Mouse (Mus musculus): ENCODE data around the gene Wasf3.

Gene Wasf3

DNA sequence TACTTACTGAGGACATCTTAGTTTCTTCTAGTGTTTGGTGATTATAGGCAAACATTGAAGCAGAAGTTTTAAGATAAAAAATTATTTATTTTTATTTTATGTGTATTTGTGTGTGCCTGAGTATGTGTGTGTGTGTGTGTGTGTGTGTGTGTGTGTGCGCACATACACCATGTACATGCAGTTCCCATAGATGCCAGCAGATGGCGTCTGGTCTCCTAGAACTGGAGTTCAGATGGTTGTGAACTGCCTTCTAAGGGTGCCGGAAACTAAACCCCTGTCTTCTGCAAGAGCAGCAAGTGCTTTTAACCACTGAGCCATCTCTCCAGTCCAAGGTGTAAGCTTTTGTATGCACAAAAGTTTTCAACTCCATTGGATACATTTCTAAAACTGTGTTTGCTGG lies 2.5 kb upstream of the Wasf3 start:
- no peak for TF ChIP-seq GATA4 (IDR thresholded peaks at IDR 0.05; ENCODE audit: insufficient replicate concordance, low read length)

DNA sequence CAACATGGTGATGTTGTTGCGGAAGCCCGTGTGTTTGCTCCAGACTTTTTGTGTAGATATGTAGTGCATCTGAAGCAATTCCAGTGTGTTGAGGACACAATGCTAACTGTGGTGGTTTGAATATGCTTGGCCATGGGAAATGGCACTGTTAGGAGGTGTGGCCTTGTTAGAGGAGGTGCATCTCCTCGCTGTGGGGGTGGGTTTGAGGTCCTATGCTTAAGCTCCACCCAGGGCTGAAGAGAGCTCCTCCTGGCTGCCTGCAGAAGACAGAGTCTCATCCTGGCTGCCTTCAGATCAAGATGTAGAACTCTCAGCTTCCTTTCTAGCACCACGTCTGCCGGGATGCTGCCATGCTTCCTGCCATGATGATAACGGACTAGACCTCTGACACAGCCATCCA lies 1.4 kb upstream of the Wasf3 start:
- no peak for TF ChIP-seq GATA4 (IDR thresholded peaks at IDR 0.05; ENCODE audit: insufficient replicate concordance, low read length)

DNA sequence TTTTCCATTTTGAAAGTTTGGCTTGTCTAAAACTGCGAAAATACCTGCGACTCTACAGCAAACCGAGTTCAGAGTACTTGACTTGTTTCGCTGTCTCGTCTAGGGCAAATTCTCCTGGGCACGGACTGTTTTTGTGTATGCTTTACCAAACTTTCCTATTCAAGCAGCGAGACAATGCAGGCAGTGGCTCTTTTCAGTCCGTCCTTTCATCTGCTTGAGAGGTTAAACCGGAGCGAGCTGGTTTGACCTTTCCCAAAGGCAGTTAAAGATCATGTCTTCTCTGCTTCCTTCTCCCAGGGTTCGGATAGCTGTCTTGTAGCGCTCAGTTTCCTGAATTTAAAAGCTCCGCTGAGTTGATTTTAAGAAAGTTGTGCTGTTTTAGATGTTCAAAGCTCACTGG lies 1.2 kb downstream of the Wasf3 start:
- no peak for TF ChIP-seq GATA4 (IDR thresholded peaks at IDR 0.05; ENCODE audit: insufficient replicate concordance, low read length)

DNA sequence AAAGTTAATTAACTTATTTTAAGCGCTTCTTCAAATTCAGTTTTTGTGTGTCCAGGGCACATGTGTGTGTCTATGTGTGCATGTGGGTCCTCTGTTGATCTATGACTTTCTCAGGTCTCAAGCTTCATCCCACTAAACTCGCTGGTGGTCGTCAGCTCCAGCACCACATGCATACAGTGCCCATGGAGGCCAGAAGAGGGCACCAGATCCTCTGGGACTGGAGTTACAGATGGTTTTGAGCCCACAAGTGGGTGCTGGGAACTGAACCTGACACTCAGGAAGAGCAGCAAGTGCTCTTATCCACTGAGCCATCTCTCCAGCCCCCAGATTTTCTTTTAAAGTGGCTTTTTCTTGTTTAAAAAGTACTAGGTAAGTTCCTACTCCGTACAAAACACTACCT lies 2.1 kb downstream of the Wasf3 start:
- no peak for TF ChIP-seq GATA4 (IDR thresholded peaks at IDR 0.05; ENCODE audit: insufficient replicate concordance, low read length)

DNA sequence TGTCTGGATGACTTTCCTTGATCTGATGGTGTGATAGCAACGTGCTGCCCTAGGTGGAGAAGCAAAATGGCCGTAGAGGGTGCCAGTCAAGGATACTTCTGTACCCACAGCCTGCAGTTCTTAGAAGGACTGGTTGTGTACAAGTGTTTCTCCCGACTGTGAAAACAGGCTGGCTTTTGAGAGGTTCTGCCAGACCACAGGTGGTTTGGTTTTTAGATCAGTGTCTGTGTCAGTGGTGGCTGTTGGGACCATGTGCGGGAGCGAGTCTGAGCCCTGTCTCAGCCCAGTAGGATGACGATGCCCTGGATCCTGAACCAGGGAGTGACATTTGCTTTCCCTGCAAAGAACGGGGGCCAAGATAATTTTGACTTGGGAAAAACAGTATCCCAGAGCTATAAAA lies 9.8 kb downstream of the Wasf3 start:
- TF ChIP-seq GATA4 (IDR thresholded peaks at IDR 0.05; ENCODE audit: insufficient replicate concordance, low read length): no peak

DNA sequence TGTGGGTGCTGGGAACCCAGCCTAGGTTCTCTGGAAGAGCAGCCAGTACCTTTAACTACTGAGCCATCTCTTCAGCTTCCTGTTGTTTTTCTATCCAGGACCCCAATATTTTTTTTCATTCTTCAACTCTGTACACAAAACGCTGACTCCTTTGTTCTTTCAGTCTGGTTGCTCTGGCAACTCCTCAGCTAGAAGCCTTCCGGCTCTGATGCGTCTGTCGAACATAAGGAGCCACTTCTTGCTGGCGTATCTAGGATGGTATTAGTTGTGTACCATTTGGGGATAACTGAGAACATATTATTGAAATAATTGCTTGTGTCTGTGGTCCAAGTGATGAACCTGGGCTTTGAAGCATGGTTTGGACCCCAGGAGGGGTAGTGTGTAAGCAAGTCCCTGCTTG lies 12.5 kb downstream of the Wasf3 start:
- no peak for TF ChIP-seq GATA4 (IDR thresholded peaks at IDR 0.05; ENCODE audit: insufficient replicate concordance, low read length)

DNA sequence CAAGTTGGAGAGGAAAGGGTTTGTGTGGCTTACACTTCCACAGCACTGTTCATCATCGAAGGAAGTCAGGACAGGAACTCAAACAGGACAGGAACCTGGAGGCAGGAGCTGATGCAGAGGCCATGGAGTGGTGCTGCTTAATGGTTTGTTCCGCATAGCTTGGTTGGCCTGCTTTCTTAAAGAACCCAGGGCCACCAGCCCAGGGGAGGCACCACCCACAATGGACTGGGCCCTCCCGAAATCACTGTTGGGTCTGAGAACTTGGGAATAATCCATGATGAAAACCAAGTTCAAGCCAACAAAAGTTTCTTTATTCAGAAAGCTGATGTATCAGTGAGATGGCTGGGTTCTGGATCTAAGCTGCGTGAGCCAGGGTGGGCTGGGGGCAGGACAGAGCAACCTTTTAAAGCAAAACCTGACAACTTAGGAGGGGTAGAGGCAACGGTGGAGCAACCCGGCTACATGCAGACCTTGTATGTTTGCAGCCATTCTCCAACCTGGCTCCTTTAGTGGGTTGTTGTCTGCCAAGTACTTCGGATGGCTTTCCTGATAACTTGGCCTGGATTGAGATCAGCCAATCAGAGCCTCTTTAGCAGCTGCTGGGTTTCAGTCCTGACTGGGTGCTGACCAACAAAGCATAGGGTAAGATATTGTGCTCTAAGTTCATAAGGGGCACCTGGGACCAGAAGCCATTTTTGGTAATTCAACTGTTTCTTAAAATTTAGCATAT lies 13.8 kb downstream of the Wasf3 start:
- TF ChIP-seq GATA4 (IDR thresholded peaks at IDR 0.05; ENCODE audit: insufficient replicate concordance, low read length): no peak

DNA sequence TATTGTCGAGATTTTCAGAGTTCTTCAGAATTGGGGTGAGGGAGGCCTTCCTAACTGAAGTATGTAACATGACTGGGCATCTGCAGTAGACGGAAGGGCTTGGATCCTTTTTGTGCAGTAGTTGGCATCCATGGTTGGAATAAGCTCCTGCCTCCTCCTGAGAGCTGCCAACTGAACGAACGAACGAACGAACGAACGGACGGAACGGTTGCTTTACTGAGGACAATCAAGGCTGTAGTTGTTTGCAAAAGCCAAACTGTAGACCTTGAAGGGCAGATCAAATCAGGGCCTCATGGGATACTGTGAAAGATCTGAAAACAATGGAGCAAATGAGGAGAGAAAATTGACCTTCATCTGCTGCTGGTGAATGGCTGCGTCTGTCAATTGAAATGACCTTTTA lies 17.5 kb downstream of the Wasf3 start:
- no peak for TF ChIP-seq GATA4 (IDR thresholded peaks at IDR 0.05; ENCODE audit: insufficient replicate concordance, low read length)

DNA sequence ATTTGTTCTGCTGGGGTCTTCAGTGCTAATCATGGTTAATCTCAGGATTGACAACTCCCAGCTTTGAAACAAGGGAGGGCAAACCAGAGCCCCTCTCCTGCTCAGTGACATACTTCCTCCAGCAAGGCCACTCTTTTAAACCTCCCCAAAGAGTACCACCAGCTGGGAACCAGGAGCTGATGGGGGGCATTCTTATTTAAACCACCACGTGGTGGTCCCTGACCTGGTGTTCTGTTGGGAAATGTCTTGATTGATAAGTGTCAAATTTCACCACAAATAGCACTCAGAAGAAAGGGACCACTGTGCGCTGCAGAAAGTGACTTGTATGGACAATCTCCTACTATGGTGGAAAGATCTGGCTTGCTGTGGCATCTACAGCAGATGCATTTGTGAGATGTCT lies 19.1 kb downstream of the Wasf3 start:
- TF ChIP-seq GATA4 (IDR thresholded peaks at IDR 0.05; ENCODE audit: insufficient replicate concordance, low read length): no peak

DNA sequence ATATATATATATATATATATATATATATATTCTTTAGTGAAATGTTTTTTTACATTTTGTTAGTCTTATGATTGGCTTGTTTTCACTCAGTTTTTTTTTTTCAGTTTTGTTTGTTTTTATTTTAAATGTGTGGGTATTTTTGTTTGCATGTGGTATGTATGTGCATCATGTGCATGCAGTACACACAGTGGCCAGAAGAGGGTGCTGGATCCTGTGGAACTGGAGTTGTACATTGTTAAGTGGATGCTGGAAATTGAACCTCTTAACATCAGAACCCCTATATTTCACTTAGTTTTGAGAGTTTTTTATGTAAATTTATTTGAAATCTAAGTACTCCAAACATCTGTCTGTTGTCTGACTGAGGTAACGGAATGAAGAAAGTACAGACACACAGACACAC lies 21.3 kb downstream of the Wasf3 start:
- no peak for TF ChIP-seq GATA4 (IDR thresholded peaks at IDR 0.05; ENCODE audit: insufficient replicate concordance, low read length)

DNA sequence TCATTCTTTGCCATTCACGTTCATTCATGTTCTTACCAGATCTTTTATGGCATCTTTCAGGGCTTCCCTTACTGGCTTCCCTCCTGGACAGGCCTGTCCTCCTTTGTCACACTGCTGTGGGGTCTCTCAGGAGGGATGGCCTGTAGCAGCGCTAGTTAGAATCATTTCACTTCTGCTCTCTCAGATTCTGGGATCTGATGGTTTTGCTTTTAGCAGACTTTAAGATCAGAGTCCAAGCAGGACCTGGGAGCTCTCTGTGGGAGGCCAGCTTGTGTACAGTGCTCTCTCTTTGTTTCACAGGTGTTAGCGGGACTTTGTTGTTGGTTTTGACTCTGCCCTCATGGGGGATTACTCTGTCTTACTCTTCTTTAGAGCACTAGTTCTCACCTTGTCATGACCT lies 23.0 kb downstream of the Wasf3 start:
- TF ChIP-seq GATA4 (IDR thresholded peaks at IDR 0.05; ENCODE audit: insufficient replicate concordance, low read length): no peak

DNA sequence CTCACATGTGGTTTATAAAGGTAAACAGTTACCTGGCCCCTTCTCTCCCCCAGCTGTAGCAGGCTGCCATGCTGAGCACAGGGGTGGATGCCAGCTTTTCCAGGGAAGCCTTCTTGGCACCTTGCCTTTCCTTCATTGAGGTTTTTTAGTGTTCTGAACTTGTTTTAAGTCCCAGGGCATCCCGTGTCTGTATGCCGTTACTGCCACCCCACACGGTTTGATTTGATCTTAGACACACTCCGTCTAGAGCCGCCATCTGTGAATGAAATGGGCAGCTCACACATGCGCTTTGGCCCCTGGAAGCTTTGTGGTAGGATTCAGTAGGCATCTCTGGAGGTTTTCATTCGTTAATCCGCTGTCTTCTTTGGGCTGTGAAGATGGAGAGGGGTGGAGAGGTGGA lies 23.8 kb downstream of the Wasf3 start:
- TF ChIP-seq GATA4 (IDR thresholded peaks at IDR 0.05; ENCODE audit: insufficient replicate concordance, low read length): no peak

DNA sequence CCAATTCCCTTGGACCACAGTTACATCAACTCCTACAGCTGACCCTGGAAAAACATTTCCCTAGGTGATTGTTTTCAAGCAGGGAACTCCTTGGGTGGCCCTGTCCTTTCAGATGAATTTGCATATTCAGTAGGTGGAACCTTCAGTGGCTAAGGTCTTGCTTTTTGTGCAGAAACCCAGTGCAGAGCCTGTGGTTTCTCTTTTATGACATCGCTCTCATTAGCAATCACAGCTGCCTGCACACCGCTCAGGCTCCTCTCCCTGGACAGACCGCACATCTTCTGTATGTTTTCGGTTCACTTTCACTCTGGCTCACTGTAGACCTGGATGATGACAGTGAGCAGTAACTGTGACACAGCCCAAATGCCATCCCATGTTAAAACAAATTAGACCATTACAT lies 26.0 kb downstream of the Wasf3 start:
- no peak for TF ChIP-seq GATA4 (IDR thresholded peaks at IDR 0.05; ENCODE audit: insufficient replicate concordance, low read length)

DNA sequence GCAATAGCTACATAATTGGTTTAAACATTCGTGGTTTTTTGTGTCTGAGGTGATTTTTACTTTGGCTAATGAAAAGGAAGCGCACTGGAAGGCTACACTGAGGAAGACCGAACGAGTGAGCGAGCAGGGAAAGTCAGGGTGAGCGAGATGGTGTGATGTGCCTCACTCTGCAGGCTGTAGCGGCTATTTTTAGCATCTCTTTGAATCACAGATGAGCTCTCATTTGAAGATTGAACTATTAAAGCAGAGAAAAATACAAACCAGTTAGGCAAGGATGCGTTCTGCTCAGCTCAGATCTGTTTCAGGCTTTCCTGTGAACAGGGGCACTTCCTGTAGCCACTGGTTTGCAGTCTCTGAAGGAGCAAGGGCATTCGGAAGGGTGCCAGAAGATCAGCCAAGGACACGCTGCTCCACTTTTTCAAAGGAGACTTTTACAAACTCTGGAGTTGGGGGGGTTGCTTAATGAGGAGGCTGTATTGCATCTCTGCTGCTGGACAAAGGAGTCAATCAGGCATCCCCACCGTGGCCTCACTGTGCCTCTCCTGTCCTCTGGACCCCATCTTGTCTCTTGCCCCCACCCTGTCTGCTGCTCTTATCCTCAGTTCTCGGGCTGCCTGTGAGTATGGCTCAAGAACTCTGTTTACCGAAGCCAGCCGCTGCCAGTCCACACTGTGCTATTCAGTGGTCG lies 28.1 kb downstream of the Wasf3 start:
- TF ChIP-seq GATA4 (IDR thresholded peaks at IDR 0.05; ENCODE audit: insufficient replicate concordance, low read length): no peak

DNA sequence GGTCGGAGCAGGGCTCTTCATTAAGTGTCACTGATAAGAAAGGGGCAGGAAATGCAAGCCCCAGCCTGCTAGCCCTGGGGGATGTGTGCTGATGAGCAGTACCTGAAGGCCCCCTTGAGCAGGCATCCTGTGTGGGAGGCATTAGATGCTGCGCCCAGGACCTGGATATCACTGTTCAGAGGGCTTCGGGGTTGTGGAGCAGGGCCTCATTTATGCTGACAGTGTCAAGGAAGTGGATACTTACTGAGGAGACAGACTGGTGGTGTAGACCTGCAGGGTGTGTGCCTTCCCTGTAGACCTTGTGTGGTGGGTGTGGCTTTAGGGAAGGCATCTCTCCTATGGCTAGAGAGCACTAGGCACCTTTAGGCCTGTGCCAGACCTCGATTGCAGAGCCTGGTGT lies 29.8 kb downstream of the Wasf3 start:
- TF ChIP-seq GATA4 (IDR thresholded peaks at IDR 0.05; ENCODE audit: insufficient replicate concordance, low read length): no peak

DNA sequence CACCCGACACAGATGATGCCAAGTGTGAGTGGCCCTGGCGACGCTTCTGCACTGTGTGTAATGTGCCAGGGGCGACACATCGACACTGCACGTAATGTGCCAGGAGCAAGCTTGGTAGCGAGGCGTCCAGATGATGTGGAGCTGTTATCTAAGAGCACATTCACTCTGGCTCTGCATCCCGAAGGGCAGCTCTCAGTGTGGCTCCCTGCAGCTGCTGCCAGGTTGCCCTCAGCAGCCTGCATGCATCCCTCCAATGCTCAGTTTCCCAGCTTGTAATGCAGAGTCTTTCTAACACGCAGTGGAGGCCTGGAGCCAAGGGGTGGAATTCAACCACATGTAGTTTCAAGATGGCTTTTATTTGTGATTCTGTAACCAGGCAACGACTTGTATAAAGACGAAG lies 30.4 kb downstream of the Wasf3 start:
- no peak for TF ChIP-seq GATA4 (IDR thresholded peaks at IDR 0.05; ENCODE audit: insufficient replicate concordance, low read length)

Data from liver, adult (tissue).